Mouse (Mus musculus): ENCODE results near the gene Chrm3. TPM values are rescaled to one million over a fixed set of nuclear protein-coding genes. Genes with fewer than 3 reads are reported as not detected.

Chrm3 gene
- polyA plus RNA-seq, 1 experiment, result not detected

GRCm38 (mm10) chr13:10170529-10170928, 190.1 kb downstream of the Chrm3 start:
- no peak overlapping the region for H3ac ChIP-seq (ENCODE audit: control insufficient read depth, insufficient read length, low read depth)
- no peaks in the 10 kb centered on the region for H3K27me3 ChIP-seq (ENCODE audit: control insufficient read depth, insufficient read depth, insufficient read length)
- no peaks in the 10 kb centered on the region for H3K79me2 ChIP-seq (ENCODE audit: control insufficient read depth, insufficient read depth)
- no peaks in the 10 kb centered on the region for H3K36me3 ChIP-seq (ENCODE audit: control insufficient read depth, insufficient read depth)
- no peaks in the 10 kb centered on the region for H3K79me3 ChIP-seq (ENCODE audit: low read depth)
- no peak overlapping the region for H3K4me3 ChIP-seq (ENCODE audit: insufficient read depth, poor library complexity, severe bottlenecking)
- TF ChIP-seq CTCF (IDR thresholded peaks at IDR 0.05; ENCODE audit: control insufficient read depth, insufficient read depth, insufficient read length) (no peak), CEBPB (IDR thresholded peaks at IDR 0.05; ENCODE audit: low read depth) (no peak), FOSL1 (IDR thresholded peaks at IDR 0.05; ENCODE audit: insufficient read depth, low read length, poor library complexity, severe bottlenecking) (no peak), MAX (IDR thresholded peaks at IDR 0.05) (no peak), MYOD1 (IDR thresholded peaks at IDR 0.05; ENCODE audit: control insufficient read depth, insufficient read length, low read depth) (no peak), USF1 (IDR thresholded peaks at IDR 0.05; ENCODE audit: low read depth) (no peak), MYOG (IDR thresholded peaks at IDR 0.05; ENCODE audit: control insufficient read depth, extremely low read depth, insufficient read length) (no peak)

GRCm38 (mm10) chr13:10163354-10163753, 197.3 kb downstream of the Chrm3 start:
- TF ChIP-seq CEBPB (IDR thresholded peaks at IDR 0.05; ENCODE audit: low read depth) (no peak), MYOD1 (IDR thresholded peaks at IDR 0.05; ENCODE audit: control insufficient read depth, insufficient read length, low read depth) (no peak), FOSL1 (IDR thresholded peaks at IDR 0.05; ENCODE audit: insufficient read depth, low read length, poor library complexity, severe bottlenecking) (no peak), USF1 (IDR thresholded peaks at IDR 0.05; ENCODE audit: low read depth) (no peak), CTCF (IDR thresholded peaks at IDR 0.05; ENCODE audit: control insufficient read depth, insufficient read depth, insufficient read length) (no peak), MAX (IDR thresholded peaks at IDR 0.05) (no peak), MYOG (IDR thresholded peaks at IDR 0.05; ENCODE audit: control insufficient read depth, extremely low read depth, insufficient read length) (no peak)
- Histone ChIP-seq H3K36me3 (ENCODE audit: control insufficient read depth, insufficient read depth) (no peaks in the 10 kb centered on the region), H3K27me3 (ENCODE audit: control insufficient read depth, insufficient read depth, insufficient read length) (no peaks in the 10 kb centered on the region), H3K79me2 (ENCODE audit: control insufficient read depth, insufficient read depth) (no peaks in the 10 kb centered on the region), H3K4me3 (ENCODE audit: insufficient read depth, poor library complexity, severe bottlenecking) (no peak overlapping the region), H3K79me3 (ENCODE audit: low read depth) (no peaks in the 10 kb centered on the region), H3ac (ENCODE audit: control insufficient read depth, insufficient read length, low read depth) (no peak overlapping the region)

GRCm38 (mm10) chr13:10157496-10157895, 203.2 kb downstream of the Chrm3 start:
- no peaks in the 10 kb centered on the region for H3K79me3 ChIP-seq (ENCODE audit: low read depth)
- TF ChIP-seq MYOG (IDR thresholded peaks at IDR 0.05; ENCODE audit: control insufficient read depth, extremely low read depth, insufficient read length) (no peak), USF1 (IDR thresholded peaks at IDR 0.05; ENCODE audit: low read depth) (no peak), MYOD1 (IDR thresholded peaks at IDR 0.05; ENCODE audit: control insufficient read depth, insufficient read length, low read depth) (no peak), CEBPB (IDR thresholded peaks at IDR 0.05; ENCODE audit: low read depth) (no peak), FOSL1 (IDR thresholded peaks at IDR 0.05; ENCODE audit: insufficient read depth, low read length, poor library complexity, severe bottlenecking) (no peak), CTCF (IDR thresholded peaks at IDR 0.05; ENCODE audit: control insufficient read depth, insufficient read depth, insufficient read length) (no peak), MAX (IDR thresholded peaks at IDR 0.05) (no peak)

GRCm38 (mm10) chr13:10140573-10140972, 220.1 kb downstream of the Chrm3 start:
- H3K79me3 ChIP-seq (ENCODE audit: low read depth), result no peaks in the 10 kb centered on the region
- H3K4me3 ChIP-seq (ENCODE audit: insufficient read depth, poor library complexity, severe bottlenecking), result no peak overlapping the region
- no peaks in the 10 kb centered on the region for H3K27me3 ChIP-seq (ENCODE audit: control insufficient read depth, insufficient read depth, insufficient read length)
- no peak for TF ChIP-seq MAX (IDR thresholded peaks at IDR 0.05)
- TF ChIP-seq FOSL1 (IDR thresholded peaks at IDR 0.05; ENCODE audit: insufficient read depth, low read length, poor library complexity, severe bottlenecking), result no peak
- TF ChIP-seq USF1 (IDR thresholded peaks at IDR 0.05; ENCODE audit: low read depth), result no peak
- TF ChIP-seq CTCF (IDR thresholded peaks at IDR 0.05; ENCODE audit: control insufficient read depth, insufficient read depth, insufficient read length), result no peak
- no peak for TF ChIP-seq MYOG (IDR thresholded peaks at IDR 0.05; ENCODE audit: control insufficient read depth, extremely low read depth, insufficient read length)
- no peak for TF ChIP-seq MYOD1 (IDR thresholded peaks at IDR 0.05; ENCODE audit: control insufficient read depth, insufficient read length, low read depth)
- no peak for TF ChIP-seq CEBPB (IDR thresholded peaks at IDR 0.05; ENCODE audit: low read depth)
- no peaks in the 10 kb centered on the region for H3K79me2 ChIP-seq (ENCODE audit: control insufficient read depth, insufficient read depth)
- H3ac ChIP-seq (ENCODE audit: control insufficient read depth, insufficient read length, low read depth), result no peak overlapping the region
- no peaks in the 10 kb centered on the region for H3K36me3 ChIP-seq (ENCODE audit: control insufficient read depth, insufficient read depth)

More at GRCm38 (mm10) chr13:10157496-10157895, 203.2 kb downstream of the Chrm3 start:
- H3K27me3 ChIP-seq (ENCODE audit: control insufficient read depth, insufficient read depth, insufficient read length), result no peaks in the 10 kb centered on the region
- no peak overlapping the region for H3K4me3 ChIP-seq (ENCODE audit: insufficient read depth, poor library complexity, severe bottlenecking)
- H3ac ChIP-seq (ENCODE audit: control insufficient read depth, insufficient read length, low read depth), result no peak overlapping the region
- no peaks in the 10 kb centered on the region for H3K36me3 ChIP-seq (ENCODE audit: control insufficient read depth, insufficient read depth)
- H3K79me2 ChIP-seq (ENCODE audit: control insufficient read depth, insufficient read depth), result no peaks in the 10 kb centered on the region

GRCm38 (mm10) chr13:10138878-10139277, 221.8 kb downstream of the Chrm3 start:
- H3K36me3 ChIP-seq (ENCODE audit: control insufficient read depth, insufficient read depth), result no peaks in the 10 kb centered on the region
- H3ac ChIP-seq (ENCODE audit: control insufficient read depth, insufficient read length, low read depth), result no peak overlapping the region
- H3K27me3 ChIP-seq (ENCODE audit: control insufficient read depth, insufficient read depth, insufficient read length), result no peaks in the 10 kb centered on the region
- H3K79me2 ChIP-seq (ENCODE audit: control insufficient read depth, insufficient read depth), result no peaks in the 10 kb centered on the region
- H3K79me3 ChIP-seq (ENCODE audit: low read depth), result no peaks in the 10 kb centered on the region
- no peak for TF ChIP-seq MYOG (IDR thresholded peaks at IDR 0.05; ENCODE audit: control insufficient read depth, extremely low read depth, insufficient read length)
- no peak for TF ChIP-seq USF1 (IDR thresholded peaks at IDR 0.05; ENCODE audit: low read depth)
- TF ChIP-seq MAX (IDR thresholded peaks at IDR 0.05), result no peak
- TF ChIP-seq MYOD1 (IDR thresholded peaks at IDR 0.05; ENCODE audit: control insufficient read depth, insufficient read length, low read depth), result no peak
- no peak for TF ChIP-seq CTCF (IDR thresholded peaks at IDR 0.05; ENCODE audit: control insufficient read depth, insufficient read depth, insufficient read length)
- no peak for TF ChIP-seq CEBPB (IDR thresholded peaks at IDR 0.05; ENCODE audit: low read depth)
- TF ChIP-seq FOSL1 (IDR thresholded peaks at IDR 0.05; ENCODE audit: insufficient read depth, low read length, poor library complexity, severe bottlenecking), result no peak
- no peak overlapping the region for H3K4me3 ChIP-seq (ENCODE audit: insufficient read depth, poor library complexity, severe bottlenecking)

GRCm38 (mm10) chr13:10131064-10131463, 229.6 kb downstream of the Chrm3 start:
- TF ChIP-seq CTCF (IDR thresholded peaks at IDR 0.05; ENCODE audit: control insufficient read depth, insufficient read depth, insufficient read length), result no peak
- TF ChIP-seq MYOD1 (IDR thresholded peaks at IDR 0.05; ENCODE audit: control insufficient read depth, insufficient read length, low read depth), result no peak
- no peak for TF ChIP-seq FOSL1 (IDR thresholded peaks at IDR 0.05; ENCODE audit: insufficient read depth, low read length, poor library complexity, severe bottlenecking)
- TF ChIP-seq CEBPB (IDR thresholded peaks at IDR 0.05; ENCODE audit: low read depth), result no peak
- Histone ChIP-seq H3K4me3 (ENCODE audit: insufficient read depth, poor library complexity, severe bottlenecking) (no peak overlapping the region), H3K36me3 (ENCODE audit: control insufficient read depth, insufficient read depth) (no peaks in the 10 kb centered on the region)

More at GRCm38 (mm10) chr13:10131064-10131463, 229.6 kb downstream of the Chrm3 start:
- no peaks in the 10 kb centered on the region for H3K79me2 ChIP-seq (ENCODE audit: control insufficient read depth, insufficient read depth)
- H3K27me3 ChIP-seq (ENCODE audit: control insufficient read depth, insufficient read depth, insufficient read length), result no peaks in the 10 kb centered on the region
- no peaks in the 10 kb centered on the region for H3K79me3 ChIP-seq (ENCODE audit: low read depth)
- H3ac ChIP-seq (ENCODE audit: control insufficient read depth, insufficient read length, low read depth), result no peak overlapping the region
